Mouse (Mus musculus) forebrain, embryonic 10.5 days (tissue): ENCODE data around the gene Defb36. TPM values are rescaled to one million over a fixed set of nuclear protein-coding genes. Genes with fewer than 3 reads are reported as not detected.

Source experiments
- DNase-seq: peaks from one replicate; pipeline ENCODE4 v3.0.0-alpha.2; 2017; ENCODE audit warnings: low spot score; ENCODE audit errors: extremely low spot score
- H3K27ac ChIP-seq: fragments of 300-500 bp; sonication (generic); 2 replicates; pipeline ENCODE4 v1.5.1; 2016; ENCODE audit warnings: mild to moderate bottlenecking
- H3K27me3 ChIP-seq: fragments of 300-500 bp; sonication (generic); 2 replicates; pipeline ENCODE4 v1.6.1; 2016; ENCODE audit warnings: mild to moderate bottlenecking; ENCODE audit not compliant: poor library complexity, severe bottlenecking
- H3K36me3 ChIP-seq: fragments of 300-500 bp; sonication (generic); replicated peaks from 2 replicates; pipeline ENCODE4 v1.6.1; 2016; ENCODE audit warnings: mild to moderate bottlenecking, moderate library complexity
- H3K4me1 ChIP-seq: fragments of 300-500 bp; sonication (generic); 2 replicates; pipeline ENCODE4 v1.6.1; 2016
- H3K4me3 ChIP-seq: fragments of 300-500 bp; sonication (generic); 2 replicates; pipeline ENCODE4 v1.5.1; 2016; ENCODE audit warnings: mild to moderate bottlenecking, moderate library complexity
- H3K9me3 ChIP-seq: fragments of 300-500 bp; sonication (generic); 2 replicates; pipeline ENCODE4 v1.6.1; 2016; ENCODE audit warnings: mild to moderate bottlenecking, moderate library complexity
- WGBS: fragments of 180-500 bp; shearing (Covaris S2); methylation state at CpG from one replicate; pipeline ENCODE4 v1.1.7; 2016; 5-methylcytosine and 5-hydroxymethylcytosine counted together
- polyA plus RNA-seq: library from polyadenylated mRNA; unstranded; fragments of >200 nt; fragmentation: Nextera tagmentation; extraction: Ambion mirVana; gene quantifications from 2 replicates; pipeline ENCODE4 v1.2.1, GENCODE M21; 2016

Gene Defb36
- polyA plus RNA-seq, 1 experiment from 2014 or later: not detected

DNA sequence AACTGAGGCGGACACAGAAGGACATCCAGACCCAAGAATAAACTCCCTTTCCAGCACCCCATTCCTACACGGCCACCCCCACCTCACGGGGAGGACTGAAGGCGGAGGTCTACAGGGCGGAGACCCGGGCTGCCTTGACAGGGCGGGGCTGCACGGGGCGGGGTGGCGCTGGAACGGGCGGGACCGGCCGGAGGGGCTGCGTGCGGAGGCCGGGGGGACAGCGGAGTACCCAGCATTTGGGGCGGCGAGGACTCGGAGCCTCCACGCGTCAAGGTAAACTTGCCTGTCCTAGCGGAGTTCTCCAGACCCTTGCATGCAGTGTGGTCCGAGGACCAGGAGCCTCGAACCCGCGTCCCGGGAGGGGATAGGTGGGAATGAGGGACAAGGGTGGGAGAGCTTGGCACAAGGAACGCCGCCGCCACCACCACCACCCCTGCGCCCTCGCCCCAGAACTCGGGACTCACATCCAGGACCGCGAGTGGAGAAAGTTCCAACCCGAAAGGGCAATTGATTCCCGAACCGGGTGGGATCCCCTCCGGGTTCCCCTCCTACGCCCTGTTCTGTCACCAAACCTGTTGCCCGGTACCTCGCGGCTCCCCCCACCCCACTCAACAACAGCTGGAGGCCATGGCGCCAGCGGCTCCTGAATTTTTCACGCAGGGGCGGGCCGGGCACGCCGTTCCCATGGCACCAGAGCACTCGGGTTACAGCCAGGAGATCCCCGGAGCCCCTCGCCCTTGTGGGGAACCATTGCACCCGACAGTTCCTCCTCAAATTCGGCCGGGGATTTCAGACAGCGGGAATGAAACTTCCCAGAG, 22.9 kb downstream of the Defb36 start, which contains the start of gene Rem1:
Gene Rem1 (plus strand): TSS at position 178 of the 818 bp plus-strand sequence.
- Histone ChIP-seq H3K27ac (peak within 1 kb of the TSS; percentile 37; the same call in 1 of the 2 replicates), H3K36me3 (no peaks in the 10 kb centered on the region), H3K4me1 (peaks cover 28% of the 10 kb centered on the region), H3K4me3 (peak within 1 kb of the TSS; percentile 53), H3K27me3 (peaks cover 65% of the 10 kb centered on the region), H3K9me3 (no peaks in the 10 kb centered on the region)
- peak; percentile 43 for DNase-seq
- 2% methylated on average over 59 of the region's 59 CpGs for WGBS

DNA sequence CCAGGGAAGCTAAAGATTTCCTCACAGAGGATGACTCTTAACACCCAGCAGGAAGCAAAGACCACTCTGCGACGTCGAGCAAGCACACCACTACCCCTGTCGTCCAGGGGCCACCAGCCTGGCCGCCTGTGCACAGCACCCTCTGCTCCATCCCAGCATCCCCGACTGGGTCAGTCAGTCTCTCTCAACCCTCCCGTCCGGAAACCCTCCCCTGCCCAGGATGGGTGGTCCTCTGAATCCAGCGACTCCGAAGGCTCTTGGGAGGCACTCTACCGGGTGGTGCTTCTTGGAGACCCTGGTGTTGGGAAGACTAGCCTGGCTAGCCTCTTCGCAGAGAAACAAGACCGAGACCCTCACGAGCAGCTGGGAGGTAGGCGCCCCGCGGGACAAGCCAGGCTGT, 23.9 kb downstream of the Defb36 start:
- 39% methylated on average over 17 of the region's 17 CpGs for WGBS
- no peak for DNase-seq
- H3K27ac ChIP-seq: no peak overlapping the region
- no peaks in the 10 kb centered on the region for H3K9me3 ChIP-seq
- no peaks in the 10 kb centered on the region for H3K36me3 ChIP-seq
- no peak overlapping the region for H3K4me3 ChIP-seq
- peaks cover 72% of the 10 kb centered on the region for H3K27me3 ChIP-seq
- H3K4me1 ChIP-seq: peaks cover 30% of the 10 kb centered on the region

DNA sequence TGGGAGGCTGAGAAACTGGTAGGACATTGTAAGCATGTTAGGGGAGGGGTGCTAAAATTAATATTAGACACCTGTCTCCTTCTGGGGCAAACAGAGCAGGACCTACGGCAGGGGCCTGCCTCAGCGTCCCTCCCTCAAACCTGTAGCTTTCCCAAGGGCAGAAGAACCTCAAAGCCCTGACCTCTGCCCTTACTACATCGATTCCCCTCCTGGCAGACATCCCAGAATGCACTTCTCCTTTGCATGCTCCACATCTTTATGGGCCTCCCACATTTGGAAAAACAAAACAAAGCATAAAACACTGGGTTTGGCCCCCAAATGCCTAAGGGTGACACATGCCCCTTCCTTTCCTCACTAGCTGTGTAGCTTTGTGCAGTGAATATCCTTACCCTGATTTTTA, 25.1 kb downstream of the Defb36 start:
- H3K4me3 ChIP-seq: no peak overlapping the region
- 74% methylated on average over 3 of the region's 3 CpGs for WGBS
- no peak overlapping the region for H3K27ac ChIP-seq
- no peak for DNase-seq
- peaks cover 36% of the 10 kb centered on the region for H3K4me1 ChIP-seq
- peaks cover 79% of the 10 kb centered on the region for H3K27me3 ChIP-seq
- H3K36me3 ChIP-seq: no peaks in the 10 kb centered on the region
- no peaks in the 10 kb centered on the region for H3K9me3 ChIP-seq

DNA sequence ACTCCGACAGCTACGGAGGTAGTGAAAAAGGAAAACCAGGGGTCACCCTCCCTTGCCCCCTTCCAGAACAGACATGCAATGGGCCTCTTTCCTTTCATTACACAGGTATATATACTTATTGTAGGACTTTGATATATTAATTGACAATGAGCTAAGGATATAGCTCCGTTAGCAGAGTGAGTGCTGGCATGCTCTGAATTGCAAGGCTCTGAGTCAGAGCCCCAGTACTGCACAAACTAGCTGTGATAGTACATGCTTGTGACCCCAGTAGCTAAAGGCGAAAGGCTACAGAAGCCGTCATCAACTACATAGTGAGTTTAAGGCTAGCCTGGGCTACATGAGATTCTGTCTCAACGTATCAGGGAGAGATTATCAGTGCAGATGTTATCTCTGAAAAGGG, 25.8 kb downstream of the Defb36 start:
- H3K9me3 ChIP-seq: no peaks in the 10 kb centered on the region
- H3K27me3 ChIP-seq: peaks cover 80% of the 10 kb centered on the region
- no peak for DNase-seq
- 92% methylated on average over 6 of the region's 6 CpGs for WGBS
- no peaks in the 10 kb centered on the region for H3K36me3 ChIP-seq
- H3K4me3 ChIP-seq: no peak overlapping the region
- no peak overlapping the region for H3K27ac ChIP-seq
- H3K4me1 ChIP-seq: peaks cover 36% of the 10 kb centered on the region

DNA sequence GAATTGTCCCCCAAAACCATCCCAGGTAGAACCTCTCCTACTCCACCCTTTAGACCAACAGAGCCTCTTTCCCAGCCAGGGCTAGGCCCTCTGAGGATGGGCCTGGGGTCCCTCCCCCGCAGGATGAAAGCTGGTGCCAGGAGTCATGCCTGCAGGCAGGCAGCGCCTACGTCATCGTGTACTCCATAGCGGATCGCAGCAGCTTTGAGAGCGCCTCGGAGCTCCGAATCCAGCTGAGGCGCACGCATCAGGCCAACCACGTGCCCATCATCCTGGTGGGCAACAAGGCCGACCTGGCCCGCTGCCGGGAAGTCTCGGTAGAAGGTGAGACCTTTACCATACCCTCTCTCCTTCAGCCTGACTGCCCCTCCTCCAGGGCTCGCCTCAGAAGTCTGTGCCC, 29.2 kb downstream of the Defb36 start:
- no peak overlapping the region for H3K4me3 ChIP-seq
- no peak for DNase-seq
- peaks cover 8% of the 10 kb centered on the region for H3K4me1 ChIP-seq
- 51% methylated on average over 17 of the region's 17 CpGs for WGBS
- no peaks in the 10 kb centered on the region for H3K9me3 ChIP-seq
- peaks cover 52% of the 10 kb centered on the region for H3K27me3 ChIP-seq
- H3K27ac ChIP-seq: 0 out of 2 replicates have a peak overlapping the region, but pooled peaks have one; percentile 6
- no peaks in the 10 kb centered on the region for H3K36me3 ChIP-seq

DNA sequence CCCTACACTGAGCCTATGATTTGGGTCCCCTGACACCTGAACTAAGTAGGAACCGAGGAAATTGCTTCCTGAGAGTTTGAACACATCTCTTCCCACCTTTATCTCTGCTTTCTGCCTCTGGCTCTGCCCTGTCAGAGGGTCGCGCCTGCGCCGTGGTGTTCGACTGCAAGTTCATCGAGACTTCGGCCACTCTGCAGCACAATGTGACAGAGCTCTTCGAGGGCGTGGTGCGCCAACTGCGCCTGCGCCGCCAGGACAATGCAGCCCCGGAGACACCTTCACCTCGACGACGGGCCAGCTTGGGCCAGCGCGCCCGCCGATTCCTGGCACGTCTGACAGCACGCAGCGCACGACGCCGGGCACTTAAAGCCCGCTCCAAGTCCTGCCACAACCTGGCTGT, 30.2 kb downstream of the Defb36 start:
- WGBS: 77% methylated on average over 29 of the region's 29 CpGs
- H3K27me3 ChIP-seq: peaks cover 42% of the 10 kb centered on the region
- H3K9me3 ChIP-seq: no peaks in the 10 kb centered on the region
- no peak overlapping the region for H3K4me3 ChIP-seq
- H3K27ac ChIP-seq: no peak overlapping the region
- peaks cover 13% of the 10 kb centered on the region for H3K4me1 ChIP-seq
- no peaks in the 10 kb centered on the region for H3K36me3 ChIP-seq
- no peak for DNase-seq

DNA sequence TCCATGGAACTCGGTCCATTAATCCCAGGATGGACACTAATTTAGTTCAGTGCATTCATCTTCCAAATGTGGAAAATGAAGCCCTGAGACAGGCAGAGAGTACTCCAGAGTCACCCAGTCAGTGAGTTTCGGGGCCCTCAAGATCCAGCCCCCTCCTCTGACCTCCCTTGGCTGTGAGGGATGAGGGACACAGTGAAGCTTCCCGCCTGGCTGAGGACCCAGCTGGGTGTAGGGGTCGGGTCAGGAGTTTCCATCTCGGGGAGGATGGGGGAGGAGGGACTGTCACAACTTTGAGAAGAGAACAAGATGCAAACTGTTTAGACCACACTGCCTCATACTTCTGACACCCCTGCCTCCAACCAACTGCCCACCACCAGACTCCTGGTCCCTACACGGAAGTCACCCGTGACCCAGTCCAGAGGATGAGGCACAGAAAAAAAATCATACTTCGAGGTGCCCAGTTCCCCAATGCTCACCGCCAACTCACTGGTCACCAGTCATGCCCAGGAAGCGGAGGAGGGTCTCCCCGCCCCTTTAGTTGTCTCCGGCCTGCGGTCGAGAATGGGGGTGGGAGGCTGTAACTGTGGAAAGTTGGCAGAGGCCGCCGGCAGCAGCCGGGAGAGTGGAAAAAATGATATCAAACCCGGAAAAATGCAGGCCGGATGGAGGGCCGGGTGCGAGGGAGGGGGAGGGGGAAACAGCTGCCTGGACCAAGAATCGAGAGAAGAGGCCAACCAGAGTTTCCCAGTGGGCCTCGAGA, 32.3 kb downstream of the Defb36 start:
- no peaks in the 10 kb centered on the region for H3K9me3 ChIP-seq
- DNase-seq: no peak
- peaks cover 33% of the 10 kb centered on the region for H3K27me3 ChIP-seq
- H3K4me1 ChIP-seq: peaks cover 23% of the 10 kb centered on the region
- no peak overlapping the region for H3K27ac ChIP-seq
- no peaks in the 10 kb centered on the region for H3K36me3 ChIP-seq
- WGBS: 80% methylated on average over 23 of the region's 23 CpGs
- H3K4me3 ChIP-seq: no peak overlapping the region

DNA sequence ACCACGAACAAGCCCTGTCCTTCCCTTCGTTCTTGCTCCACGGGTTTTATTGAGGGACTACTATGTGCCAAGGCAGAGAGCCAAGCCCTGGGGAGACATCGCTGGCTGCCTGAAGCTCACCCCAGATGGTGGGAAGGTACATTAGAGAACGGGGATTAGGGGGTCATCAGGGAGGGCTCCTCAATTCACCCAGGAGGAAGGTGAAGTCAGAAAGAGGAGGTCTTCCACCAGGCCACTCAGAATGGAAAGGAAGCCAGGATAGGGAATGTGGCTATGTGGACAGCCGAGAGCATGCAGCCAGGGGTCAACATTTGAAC, 32.8 kb downstream of the Defb36 start:
- Histone ChIP-seq H3K27ac (no peak overlapping the region), H3K36me3 (no peaks in the 10 kb centered on the region), H3K4me3 (no peak overlapping the region), H3K27me3 (peaks cover 33% of the 10 kb centered on the region), H3K4me1 (peaks cover 23% of the 10 kb centered on the region), H3K9me3 (no peaks in the 10 kb centered on the region)
- DNase-seq: no peak
- WGBS: 93% methylated on average over 6 of the region's 6 CpGs

DNA sequence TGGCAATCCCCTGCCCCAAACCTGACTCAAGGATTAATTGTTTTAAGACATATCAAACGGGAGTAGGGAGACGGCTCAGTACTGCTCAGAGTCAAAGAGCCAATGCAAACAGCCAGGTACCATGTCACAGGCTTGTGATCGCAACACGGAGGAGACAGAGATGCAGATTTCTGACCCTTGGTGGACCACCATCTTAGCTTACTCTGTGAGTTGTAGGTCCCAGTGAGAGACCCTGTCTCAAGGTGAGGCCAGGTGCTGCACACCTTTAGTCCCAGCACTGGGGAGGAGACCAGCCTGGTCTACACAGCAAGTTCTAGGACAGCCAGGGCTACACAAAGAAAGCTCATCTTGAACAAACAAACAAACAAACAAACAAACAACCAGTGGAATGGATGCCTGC, 33.3 kb downstream of the Defb36 start:
- no peaks in the 10 kb centered on the region for H3K9me3 ChIP-seq
- 88% methylated on average over 4 of the region's 4 CpGs for whole genome bisulfite sequencing
- no peak overlapping the region for H3K27ac ChIP-seq
- no peaks in the 10 kb centered on the region for H3K36me3 ChIP-seq
- H3K27me3 ChIP-seq: peaks cover 30% of the 10 kb centered on the region
- no peak overlapping the region for H3K4me3 ChIP-seq
- peaks cover 23% of the 10 kb centered on the region for H3K4me1 ChIP-seq
- no peak for DNase-seq

DNA sequence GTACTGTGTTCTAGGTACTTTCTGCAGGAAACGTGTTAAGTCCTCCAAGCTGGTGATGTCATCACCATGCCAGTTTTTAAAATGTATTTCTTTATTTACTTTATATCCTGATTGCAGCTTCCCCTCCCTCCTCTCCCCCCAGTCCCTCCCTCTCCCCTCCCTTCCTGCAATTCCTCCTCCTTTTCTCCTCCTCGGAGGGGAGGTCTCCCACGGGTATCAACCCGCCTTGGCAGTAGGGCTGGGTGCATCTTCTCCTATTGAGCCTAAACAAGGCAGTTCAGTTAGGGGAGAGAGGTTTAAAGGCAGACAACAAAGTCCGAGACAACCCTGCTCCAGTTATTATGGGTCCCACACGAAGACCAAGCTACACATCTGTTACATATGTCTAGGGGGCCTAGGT, 34.7 kb downstream of the Defb36 start:
- H3K27me3 ChIP-seq: peaks cover 15% of the 10 kb centered on the region

DNA sequence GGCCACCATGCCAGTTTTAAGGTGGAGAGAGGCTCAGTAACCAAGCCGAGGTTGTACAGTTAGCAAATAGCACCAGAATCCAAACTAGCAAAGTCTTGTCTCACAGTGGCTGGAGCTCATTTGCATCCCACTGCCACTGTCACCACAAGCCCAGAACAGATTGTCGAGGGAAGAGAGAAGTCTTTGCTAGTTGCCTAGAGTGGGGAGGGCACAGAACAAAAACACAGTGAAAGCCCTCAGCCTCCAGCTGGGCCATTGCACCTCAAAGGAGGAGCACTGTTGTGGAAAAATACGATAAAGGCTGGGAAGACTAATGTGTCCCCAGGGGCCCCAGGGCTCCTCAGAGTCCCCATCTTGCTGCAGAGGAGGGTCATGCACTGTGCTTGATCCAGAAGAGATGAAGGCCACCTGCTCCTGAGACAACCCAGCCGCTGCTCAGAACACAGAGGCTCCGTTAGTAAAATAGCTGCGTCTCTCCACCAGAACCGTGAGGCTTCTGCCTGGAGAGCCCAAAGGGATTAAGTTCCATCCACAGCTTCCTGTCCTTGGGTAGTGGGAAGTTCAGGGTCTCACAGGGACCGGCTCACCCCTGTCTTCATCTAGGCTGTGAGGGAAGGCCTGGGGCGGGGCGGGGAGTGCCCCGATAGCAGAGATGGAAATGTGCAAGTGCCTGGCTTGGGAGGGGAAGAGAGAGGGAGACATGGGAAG, 35.4 kb downstream of the Defb36 start:
- H3K4me3 ChIP-seq: no peak overlapping the region
- H3K27me3 ChIP-seq: peaks cover 10% of the 10 kb centered on the region
- DNase-seq: no peak
- no peaks in the 10 kb centered on the region for H3K36me3 ChIP-seq
- no peaks in the 10 kb centered on the region for H3K9me3 ChIP-seq
- H3K27ac ChIP-seq: peak overlapping the region; percentile 72
- H3K4me1 ChIP-seq: peaks cover 15% of the 10 kb centered on the region
- WGBS: 23% methylated on average over 11 of the region's 11 CpGs

More for the DNA sequence above, 34.7 kb downstream of the Defb36 start:
- H3K4me3 ChIP-seq: no peak overlapping the region
- H3K9me3 ChIP-seq: no peaks in the 10 kb centered on the region
- H3K27ac ChIP-seq: peak overlapping the region; percentile 72; the same call in 1 of the 2 replicates
- H3K36me3 ChIP-seq: no peaks in the 10 kb centered on the region
- H3K4me1 ChIP-seq: peaks cover 15% of the 10 kb centered on the region
- 67% methylated on average over 6 of the region's 6 CpGs for WGBS
- no peak for DNase-seq

DNA sequence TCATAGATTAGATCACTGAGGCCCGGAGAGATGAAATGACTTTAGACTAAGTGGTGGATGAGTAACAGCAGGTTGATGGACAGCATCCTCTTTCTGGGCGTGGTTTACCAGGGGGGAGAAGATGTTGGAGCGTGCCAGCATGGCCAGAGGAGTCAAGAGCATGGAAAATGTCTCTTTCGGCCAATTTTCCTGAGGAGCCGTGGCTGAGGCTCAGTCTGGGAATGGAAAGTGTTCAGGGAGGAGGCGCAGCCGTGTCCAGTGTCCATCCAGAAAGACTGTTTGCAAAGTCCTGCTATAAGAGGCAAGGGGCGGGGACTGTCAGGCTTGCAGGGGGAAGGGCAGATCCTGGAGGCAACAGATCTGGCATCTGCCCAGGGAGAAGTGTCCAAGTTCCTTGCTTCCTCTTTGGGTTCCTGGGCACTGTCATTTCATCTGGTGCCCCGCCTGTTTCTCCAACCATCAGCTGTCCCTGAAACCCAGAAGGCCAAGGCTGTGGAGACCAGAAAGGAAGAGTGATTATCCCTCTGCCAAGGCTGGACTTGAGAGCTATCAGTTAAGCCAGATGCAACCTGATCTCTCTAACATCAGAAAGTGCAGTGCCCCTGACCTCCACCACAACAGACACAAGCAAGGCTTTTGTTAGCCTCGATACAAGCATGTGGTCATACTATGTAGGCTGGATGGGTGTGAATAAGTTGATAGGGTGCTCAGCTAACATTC, 48.9 kb downstream of the Defb36 start:
- Histone ChIP-seq H3K9me3 (no peaks in the 10 kb centered on the region), H3K4me3 (no peak overlapping the region), H3K27me3 (no peaks in the 10 kb centered on the region), H3K36me3 (no peaks in the 10 kb centered on the region), H3K4me1 (peaks cover 15% of the 10 kb centered on the region), H3K27ac (no peak overlapping the region)
- WGBS: 78% methylated on average over 10 of the region's 10 CpGs
- DNase-seq: no peak
